Mouse (Mus musculus): ENCODE results near the gene Ntn4. TPM values are rescaled to one million over a fixed set of nuclear protein-coding genes. Genes with fewer than 3 reads are reported as not detected.

The Ntn4 gene
- total RNA-seq (2021): 10 to 100 TPM in 1 of 2 experiments, 1 to 10 TPM in 1; 9.1 to 11.5 TPM
- long read RNA-seq, experiment 1, transcript Ntn4-201 (10 exons, 3,646 nt): major isoform, 15 of 17 reads
- long read RNA-seq, experiment 1, partial matches to known transcripts: 2 of 17 reads
- long read RNA-seq, experiment 1, other reads (novel, unspliced or antisense): 0 of 17 reads
- long read RNA-seq, experiment 2, transcript Ntn4-201 (10 exons, 3,646 nt): major isoform, 21 of 22 reads
- long read RNA-seq, experiment 2, partial matches to known transcripts: 0 of 22 reads
- long read RNA-seq, experiment 2, other reads (novel, unspliced or antisense): 1 of 22 reads

- H3K27ac ChIP-seq: peak within 1 kb of the TSS; percentile 65
- intact Hi-C loops (cut with DNase I): no loop called here
- H3K4me3 ChIP-seq: peak within 1 kb of the TSS; percentile 75
- no peak for DNase-seq (ENCODE audit: extremely low spot score in 1 of 2, low spot score in 2 of 2)
- TF ChIP-seq CTCF (IDR thresholded peaks at IDR 0.05): no peak
These were observed at the start of gene Ntn4 for GRCm38 (mm10) chr10:93640521-93640952. TSS of gene Ntn4 (plus strand) at chr10:93640681.

GRCm38 (mm10) chr10:93592456-93592855 lies 48.0 kb upstream of the Ntn4 start:
- no peak for DNase-seq (ENCODE audit: extremely low spot score in 1 of 2, low spot score in 2 of 2)
- Histone ChIP-seq H3K4me3 (no peak overlapping the region), H3K27ac (no peak overlapping the region)
- TF ChIP-seq CTCF (IDR thresholded peaks at IDR 0.05): peak; percentile 19
- intact Hi-C loops (cut with DNase I): loop anchor here (10.0 kb wide), 1 partner anchor 522 kb away; no protein-coding TSS in a partner anchor

DNA sequence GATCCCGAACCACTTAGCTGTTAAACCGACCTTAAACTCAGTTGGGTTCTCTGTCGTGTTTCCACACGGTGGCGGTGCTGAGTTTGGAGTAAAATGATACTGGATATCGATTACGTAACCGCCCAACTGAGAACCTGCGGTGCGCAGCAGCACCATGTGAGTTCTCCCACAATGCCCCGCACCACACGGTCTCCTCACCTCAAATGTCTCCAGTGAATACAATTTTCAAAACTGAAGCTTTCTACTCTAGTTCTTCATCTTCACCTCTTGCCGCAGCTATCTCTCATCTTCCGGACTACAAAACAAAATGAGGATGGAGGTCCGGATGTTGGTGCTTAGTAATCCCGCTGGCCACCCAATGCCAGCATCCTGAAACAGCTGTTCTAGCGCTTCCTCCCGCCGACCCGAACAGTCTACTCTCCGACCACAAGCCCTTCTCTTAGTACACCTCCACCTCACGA lies 46.4 kb upstream of the Ntn4 start:
- peak; percentile 85 to 89 for DNase-seq (ENCODE audit: extremely low spot score in 1 of 2, low spot score in 2 of 2)
- Histone ChIP-seq H3K27ac (peak overlapping the region; percentile 77), H3K4me3 (peak overlapping the region; percentile 40)
- peak; percentile 89 for TF ChIP-seq CTCF (IDR thresholded peaks at IDR 0.05)
- intact Hi-C loops (cut with DNase I): loop anchor here (1.0 to 10.0 kb wide), 2 partner anchors 219 to 521 kb away; no protein-coding TSS in a partner anchor

DNA sequence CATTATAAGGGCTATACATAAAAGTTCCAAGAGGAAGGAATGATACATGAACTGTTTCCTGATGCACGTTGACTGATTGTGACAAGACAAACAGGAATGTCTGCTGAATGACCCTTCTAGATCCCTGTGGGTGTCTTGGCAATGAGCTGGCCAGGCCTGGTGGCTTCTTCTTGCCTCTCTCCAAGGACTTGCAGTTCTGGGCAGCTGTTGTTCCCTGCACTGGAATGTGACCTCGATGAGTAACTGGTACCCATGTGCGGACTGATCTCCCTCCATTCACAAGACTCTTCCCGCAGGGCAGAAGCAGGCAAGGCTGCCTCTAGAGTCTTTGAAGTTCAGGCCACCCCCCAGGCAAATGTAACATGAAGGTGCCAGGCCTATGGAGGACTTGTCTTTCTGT lies 44.6 kb upstream of the Ntn4 start:
- no peak overlapping the region for H3K4me3 ChIP-seq
- H3K27ac ChIP-seq: no peak overlapping the region
- intact Hi-C loops (cut with DNase I): loop anchor here (10.0 kb wide), 1 partner anchor 519 kb away; no protein-coding TSS in a partner anchor
- DNase-seq (ENCODE audit: extremely low spot score in 1 of 2, low spot score in 2 of 2): no peak
- no peak for TF ChIP-seq CTCF (IDR thresholded peaks at IDR 0.05)

GRCm38 (mm10) chr10:93596641-93597040 lies 43.8 kb upstream of the Ntn4 start:
- H3K27ac ChIP-seq: no peak overlapping the region
- TF ChIP-seq CTCF (IDR thresholded peaks at IDR 0.05): no peak
- no peak overlapping the region for H3K4me3 ChIP-seq
- DNase-seq (ENCODE audit: extremely low spot score in 1 of 2, low spot score in 2 of 2): no peak
- intact Hi-C loops (cut with DNase I): loop anchor here (10.0 kb wide), 1 partner anchor 518 kb away; no protein-coding TSS in a partner anchor

- DNase-seq (ENCODE audit: extremely low spot score in 1 of 2, low spot score in 2 of 2): no peak
- no peak for TF ChIP-seq CTCF (IDR thresholded peaks at IDR 0.05)
- intact Hi-C loops (cut with DNase I): no loop called here
- Histone ChIP-seq H3K4me3 (no peak overlapping the region), H3K27ac (no peak overlapping the region)
These were observed 38.2 kb upstream of the Ntn4 start for GRCm38 (mm10) chr10:93602309-93602708.

DNA sequence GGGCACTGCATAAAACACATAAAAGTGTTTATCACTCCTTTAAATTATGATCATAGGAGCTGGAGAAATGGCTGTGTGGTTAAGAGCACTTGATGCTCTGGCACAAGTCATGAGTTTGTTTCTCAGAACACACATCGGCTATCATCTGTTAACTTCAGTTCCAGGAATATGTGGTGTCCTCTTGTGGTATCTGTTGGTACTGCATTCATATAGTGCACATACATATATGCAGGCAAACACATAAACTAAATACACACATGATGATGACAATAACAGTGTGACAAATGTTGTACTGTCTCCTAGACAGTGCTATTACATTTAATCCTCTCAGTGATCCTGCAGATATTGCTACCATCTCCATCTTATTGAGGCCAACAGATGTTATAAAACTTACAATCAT lies 37.2 kb upstream of the Ntn4 start:
- no peak overlapping the region for H3K4me3 ChIP-seq
- no peak; the same call in none of the 2 replicates for TF ChIP-seq CTCF (IDR thresholded peaks at IDR 0.05)
- no peak for DNase-seq (ENCODE audit: extremely low spot score in 1 of 2, low spot score in 2 of 2)
- H3K27ac ChIP-seq: no peak overlapping the region
- intact Hi-C loops (cut with DNase I): no loop called here

- intact Hi-C loops (cut with DNase I): no loop called here
- H3K4me3 ChIP-seq: no peak overlapping the region
These were observed 34.2 kb upstream of the Ntn4 start for GRCm38 (mm10) chr10:93606326-93606725.

DNA sequence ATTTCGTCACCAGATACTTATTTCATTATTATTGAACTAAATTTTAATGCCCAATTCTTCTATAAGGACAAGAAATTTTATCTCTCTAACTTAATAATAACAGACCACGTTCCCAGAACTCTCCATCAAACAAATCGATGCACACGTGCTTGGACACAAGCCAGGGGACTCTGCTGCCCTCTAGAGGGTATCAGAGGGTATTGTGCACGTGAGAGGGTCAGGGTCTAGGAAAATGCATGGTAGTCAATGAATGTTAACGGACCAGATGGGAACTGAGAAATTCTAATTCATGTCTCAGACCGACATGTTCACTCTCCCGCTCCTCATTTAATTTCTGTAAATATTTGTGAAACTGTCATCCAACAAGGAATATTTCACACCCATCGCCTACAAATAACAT lies 32.4 kb upstream of the Ntn4 start:
- Histone ChIP-seq H3K4me3 (no peak overlapping the region), H3K27ac (no peak overlapping the region)
- DNase-seq (ENCODE audit: extremely low spot score in 1 of 2, low spot score in 2 of 2): no peak
- intact Hi-C loops (cut with DNase I): no loop called here
- peak; percentile 40 for TF ChIP-seq CTCF (IDR thresholded peaks at IDR 0.05)

More at GRCm38 (mm10) chr10:93606326-93606725, 34.2 kb upstream of the Ntn4 start:
- no peak overlapping the region for H3K27ac ChIP-seq
- TF ChIP-seq CTCF (IDR thresholded peaks at IDR 0.05): no peak
- DNase-seq (ENCODE audit: extremely low spot score in 1 of 2, low spot score in 2 of 2): no peak

DNA sequence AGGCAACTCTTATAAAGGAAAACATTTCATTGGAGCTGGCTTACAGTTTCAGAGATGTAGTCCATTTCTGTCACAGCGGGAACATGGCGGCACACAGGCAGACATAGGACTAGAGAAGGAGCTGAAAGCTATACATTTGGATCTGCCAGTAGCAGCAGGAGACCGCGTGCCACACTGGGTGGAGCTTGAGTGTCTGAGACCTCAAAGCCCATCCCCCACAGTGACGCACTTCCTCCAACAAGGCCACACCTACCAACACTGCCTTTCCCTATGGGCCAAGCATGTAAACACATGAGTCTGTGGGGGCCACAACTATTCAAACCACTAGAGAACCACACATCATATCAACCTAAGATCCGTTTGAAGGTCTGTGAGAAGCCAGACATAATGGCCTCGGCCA lies 31.2 kb upstream of the Ntn4 start:
- Histone ChIP-seq H3K27ac (no peak overlapping the region), H3K4me3 (no peak overlapping the region)
- TF ChIP-seq CTCF (IDR thresholded peaks at IDR 0.05): no peak
- intact Hi-C loops (cut with DNase I): no loop called here
- no peak for DNase-seq (ENCODE audit: extremely low spot score in 1 of 2, low spot score in 2 of 2)

DNA sequence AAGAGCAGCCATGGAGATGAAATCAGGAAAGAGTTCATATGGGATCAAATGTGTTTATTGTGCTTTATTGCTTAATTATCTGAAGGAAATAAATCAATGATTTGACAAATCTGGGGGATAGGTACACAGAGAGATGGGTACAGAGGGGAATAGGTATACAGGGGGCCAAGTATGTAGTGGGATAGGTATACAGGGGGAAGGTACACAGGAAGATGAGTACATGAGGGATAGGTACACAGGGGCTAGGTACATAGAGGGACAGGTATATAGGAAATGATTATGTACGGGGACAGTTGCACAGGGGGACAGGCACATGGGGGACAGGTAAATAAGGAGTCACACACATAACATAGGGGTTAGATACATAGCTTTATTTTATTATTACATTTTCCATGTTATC lies 29.6 kb upstream of the Ntn4 start:
- no peak for TF ChIP-seq CTCF (IDR thresholded peaks at IDR 0.05)
- intact Hi-C loops (cut with DNase I): loop anchor here (1.0 kb wide), 2 partner anchors 166 to 202 kb away; no protein-coding TSS in a partner anchor
- Histone ChIP-seq H3K4me3 (no peak overlapping the region), H3K27ac (no peak overlapping the region)
- no peak for DNase-seq (ENCODE audit: extremely low spot score in 1 of 2, low spot score in 2 of 2)

GRCm38 (mm10) chr10:93611419-93612007 lies 29.0 kb upstream of the Ntn4 start:
- Histone ChIP-seq H3K27ac (no peak overlapping the region), H3K4me3 (no peak overlapping the region)
- intact Hi-C loops (cut with DNase I): loop anchor here (1.0 kb wide), 2 partner anchors 166 to 202 kb away; no protein-coding TSS in a partner anchor

More at GRCm38 (mm10) chr10:93611419-93612007, 29.0 kb upstream of the Ntn4 start:
- TF ChIP-seq CTCF (IDR thresholded peaks at IDR 0.05): peak; percentile 90
- DNase-seq (ENCODE audit: extremely low spot score in 1 of 2, low spot score in 2 of 2): peak in 1 of 2 experiments; percentile 42
